Mouse (Mus musculus) cerebellum, adult 2 months (tissue): ENCODE measurements around the gene Srm.

ENCODE experiments used
- CTCF ChIP-seq: fragments of 200-500 bp; IDR thresholded peaks from 2 replicates; pipeline ENCODE4 v1.5.1; 2011; ENCODE audit warnings: low read depth, mild to moderate bottlenecking, control low read depth, low read length, moderate library complexity, borderline replicate concordance; ENCODE audit not compliant: insufficient read depth
- POLR2A ChIP-seq: fragments of 200-500 bp; IDR thresholded peaks from 2 replicates; pipeline ENCODE4 v1.6.1; 2011; ENCODE audit warnings: low read length, control low read depth, borderline replicate concordance; ENCODE audit not compliant: insufficient read depth

DNA sequence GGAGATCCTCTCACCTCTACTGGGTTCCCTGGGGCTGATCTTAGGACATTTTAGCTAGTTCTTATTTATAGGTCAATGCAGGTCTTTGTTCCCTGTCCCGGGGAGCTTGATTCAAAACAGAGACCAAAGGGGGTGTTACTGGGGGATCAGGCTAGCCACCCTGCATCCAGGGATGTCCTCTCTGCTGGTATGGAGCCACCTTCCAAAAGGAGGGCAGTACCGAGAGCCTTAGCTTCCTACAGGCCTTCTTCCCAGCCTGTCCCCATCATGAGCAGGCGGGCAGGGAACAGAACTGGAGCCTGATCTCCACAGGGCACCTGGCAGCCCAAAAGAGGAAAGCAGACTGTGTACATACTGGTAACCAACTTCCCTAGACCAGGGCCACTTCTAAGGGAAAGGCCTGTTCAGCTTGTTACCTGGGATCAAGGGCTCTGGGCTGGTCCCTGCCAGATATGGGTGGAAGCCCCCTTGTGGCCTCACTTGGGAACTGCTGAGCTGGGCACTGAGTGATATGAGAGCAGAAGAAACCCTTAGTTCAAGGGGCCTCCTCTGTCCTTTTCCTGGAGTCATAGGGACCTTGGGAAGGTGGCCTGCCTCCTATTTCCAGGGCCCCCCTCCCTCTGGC is 13.3 kb downstream of the Srm start:
- TF ChIP-seq POLR2A, result no peak
- TF ChIP-seq CTCF, result peak; percentile 67
